Mouse (Mus musculus): ENCODE data around the gene Milr1. TPM values are rescaled to one million over a fixed set of nuclear protein-coding genes. Genes with fewer than 3 reads are reported as not detected.
A peak's percentile ranks its signal among the peaks of the same experiment; 100 is the strongest.

Milr1 gene
- polyA plus RNA-seq, 1 experiment from 2014 or later = 2.0 TPM

GRCm38 (mm10) chr11:106762139-106762799 lies 11.2 kb downstream of the Milr1 start:
- WGBS = 23% methylated on average over 5 of the region's 5 CpGs
- Histone ChIP-seq H3K9me3 (no peaks in the 10 kb centered on the region), H3K27ac (peak overlapping the region; percentile 84), H3K4me2 (replicated peaks) (no peak overlapping the region), H3K9ac (no peak overlapping the region), H3K27me3 (replicated peaks) (no peaks in the 10 kb centered on the region), H3K4me1 (replicated peaks) (peaks cover 17% of the 10 kb centered on the region), H3K4me3 (replicated peaks) (no peak overlapping the region), H3K36me3 (0 out of 2 replicates have a peak, but pooled peaks cover 3% of the 10 kb centered on the region)
- peak; percentile 72 for ATAC-seq

GRCm38 (mm10) chr11:106762800-106763185 lies 11.8 kb downstream of the Milr1 start:
- 0 out of 2 replicates have a peak, but pooled peaks have one; percentile 23 for ATAC-seq
- H3K27me3 ChIP-seq (replicated peaks) = no peaks in the 10 kb centered on the region

GRCm38 (mm10) chr11:106766611-106767162 lies 15.7 kb downstream of the Milr1 start:
- no peak for ATAC-seq
- Histone ChIP-seq H3K27me3 (replicated peaks) (no peaks in the 10 kb centered on the region), H3K9ac (no peak overlapping the region), H3K27ac (no peak overlapping the region), H3K4me2 (replicated peaks) (no peak overlapping the region), H3K9me3 (no peaks in the 10 kb centered on the region), H3K36me3 (peaks cover 22% of the 10 kb centered on the region), H3K4me3 (replicated peaks) (no peak overlapping the region), H3K4me1 (replicated peaks) (peaks cover 16% of the 10 kb centered on the region)
- 94% methylated on average over 4 of the region's 4 CpGs for WGBS

More at GRCm38 (mm10) chr11:106762800-106763185, 11.8 kb downstream of the Milr1 start:
- WGBS = 71% methylated on average over 9 of the region's 9 CpGs
- Histone ChIP-seq H3K4me1 (replicated peaks) (peaks cover 17% of the 10 kb centered on the region), H3K36me3 (peaks cover 6% of the 10 kb centered on the region; the same call in 1 of the 2 replicates), H3K27ac (peak overlapping the region; percentile 84), H3K4me3 (replicated peaks) (no peak overlapping the region), H3K9ac (no peak overlapping the region), H3K9me3 (no peaks in the 10 kb centered on the region), H3K4me2 (replicated peaks) (no peak overlapping the region)

GRCm38 (mm10) chr11:106767516-106767915 lies 16.5 kb downstream of the Milr1 start:
- H3K27ac ChIP-seq = no peak overlapping the region
- H3K27me3 ChIP-seq (replicated peaks) = no peaks in the 10 kb centered on the region
- no peak overlapping the region for H3K4me3 ChIP-seq (replicated peaks)
- peaks cover 7% of the 10 kb centered on the region for H3K4me1 ChIP-seq (replicated peaks)
- H3K36me3 ChIP-seq = peaks cover 28% of the 10 kb centered on the region
- no peak overlapping the region for H3K9ac ChIP-seq
- no peak for ATAC-seq
- H3K4me2 ChIP-seq (replicated peaks) = no peak overlapping the region
- WGBS = 91% methylated on average over 4 of the region's 4 CpGs
- no peaks in the 10 kb centered on the region for H3K9me3 ChIP-seq

- peaks cover 51% of the 10 kb centered on the region for H3K36me3 ChIP-seq
- 89% methylated on average over 9 of the region's 9 CpGs for WGBS
- H3K27me3 ChIP-seq (replicated peaks) = no peaks in the 10 kb centered on the region
- no peak overlapping the region for H3K4me2 ChIP-seq (replicated peaks)
- no peaks in the 10 kb centered on the region for H3K9me3 ChIP-seq
- H3K4me3 ChIP-seq (replicated peaks) = no peak overlapping the region
- no peaks in the 10 kb centered on the region for H3K4me1 ChIP-seq (replicated peaks)
- no peak overlapping the region for H3K9ac ChIP-seq
- H3K27ac ChIP-seq = no peak overlapping the region
- ATAC-seq = no peak
Observed at GRCm38 (mm10) chr11:106770195-106770974, 19.4 kb downstream of the Milr1 start.

GRCm38 (mm10) chr11:106773061-106773460 lies 22.0 kb downstream of the Milr1 start:
- Histone ChIP-seq H3K4me1 (replicated peaks) (0 out of 2 replicates have a peak, but pooled peaks cover 9% of the 10 kb centered on the region), H3K9ac (no peak overlapping the region), H3K4me2 (replicated peaks) (no peak overlapping the region), H3K27ac (no peak overlapping the region), H3K36me3 (peaks cover 44% of the 10 kb centered on the region), H3K9me3 (no peaks in the 10 kb centered on the region), H3K27me3 (replicated peaks) (no peaks in the 10 kb centered on the region), H3K4me3 (replicated peaks) (no peak overlapping the region)
- no peak for ATAC-seq
- 94% methylated on average over 9 of the region's 9 CpGs for WGBS

- no peak overlapping the region for H3K9ac ChIP-seq
- no peak overlapping the region for H3K4me3 ChIP-seq (replicated peaks)
- no peaks in the 10 kb centered on the region for H3K27me3 ChIP-seq (replicated peaks)
- H3K4me1 ChIP-seq (replicated peaks) = 0 out of 2 replicates have a peak, but pooled peaks cover 12% of the 10 kb centered on the region
- peaks cover 31% of the 10 kb centered on the region for H3K36me3 ChIP-seq
- WGBS = 63% methylated on average over 4 of the region's 4 CpGs
- H3K27ac ChIP-seq = no peak overlapping the region
- no peaks in the 10 kb centered on the region for H3K9me3 ChIP-seq
- peak; percentile 27; the same call in 1 of the 2 replicates for ATAC-seq
- no peak overlapping the region for H3K4me2 ChIP-seq (replicated peaks)
Observed at GRCm38 (mm10) chr11:106776960-106777359, 25.9 kb downstream of the Milr1 start.

GRCm38 (mm10) chr11:106777395-106777794 lies 26.4 kb downstream of the Milr1 start:
- Histone ChIP-seq H3K4me1 (replicated peaks) (0 out of 2 replicates have a peak, but pooled peaks cover 12% of the 10 kb centered on the region), H3K9ac (no peak overlapping the region), H3K9me3 (no peaks in the 10 kb centered on the region), H3K4me3 (replicated peaks) (no peak overlapping the region), H3K27ac (peak overlapping the region; percentile 45; the same call in 1 of the 2 replicates), H3K4me2 (replicated peaks) (peak overlapping the region; percentile 20; the same call in 1 of the 2 replicates), H3K36me3 (peaks cover 30% of the 10 kb centered on the region), H3K27me3 (replicated peaks) (no peaks in the 10 kb centered on the region)
- WGBS = 77% methylated on average over 3 of the region's 3 CpGs
- ATAC-seq = peak; percentile 55

GRCm38 (mm10) chr11:106778132-106778531 lies 27.1 kb downstream of the Milr1 start:
- Histone ChIP-seq H3K4me1 (replicated peaks) (0 out of 2 replicates have a peak, but pooled peaks cover 12% of the 10 kb centered on the region), H3K4me2 (replicated peaks) (peak overlapping the region; percentile 70), H3K4me3 (replicated peaks) (0 out of 2 replicates have a peak overlapping the region, but pooled peaks have one; percentile 92), H3K27me3 (replicated peaks) (no peaks in the 10 kb centered on the region), H3K9me3 (no peaks in the 10 kb centered on the region), H3K27ac (0 out of 2 replicates have a peak overlapping the region, but pooled peaks have one; percentile 45), H3K36me3 (peaks cover 30% of the 10 kb centered on the region), H3K9ac (no peak overlapping the region)
- 82% methylated on average over 7 of the region's 7 CpGs for WGBS
- no peak for ATAC-seq

GRCm38 (mm10) chr11:106778589-106779387 lies 27.8 kb downstream of the Milr1 start:
- Histone ChIP-seq H3K4me1 (replicated peaks) (0 out of 2 replicates have a peak, but pooled peaks cover 12% of the 10 kb centered on the region), H3K36me3 (peaks cover 29% of the 10 kb centered on the region), H3K9ac (peak overlapping the region; percentile 93), H3K27me3 (replicated peaks) (no peaks in the 10 kb centered on the region), H3K9me3 (no peaks in the 10 kb centered on the region), H3K4me3 (replicated peaks) (peak overlapping the region; percentile 92), H3K27ac (peak overlapping the region; percentile 99), H3K4me2 (replicated peaks) (peak overlapping the region; percentile 70)
- ATAC-seq = peak; percentile 79
- under 1% methylated on average over 39 of the region's 39 CpGs for WGBS

- H3K9ac ChIP-seq = peak within 1 kb of the TSS; percentile 93
- H3K4me3 ChIP-seq (replicated peaks) = peak within 1 kb of the TSS; percentile 92
- peak within 1 kb of the TSS; percentile 99 for H3K27ac ChIP-seq
- 2% methylated on average over 30 of the region's 30 CpGs for WGBS
- ATAC-seq = peak; percentile 98
- H3K36me3 ChIP-seq = peaks cover 22% of the 10 kb centered on the region
- H3K4me1 ChIP-seq (replicated peaks) = 0 out of 2 replicates have a peak, but pooled peaks cover 12% of the 10 kb centered on the region
- peak within 1 kb of the TSS; percentile 70 for H3K4me2 ChIP-seq (replicated peaks)
- no peaks in the 10 kb centered on the region for H3K9me3 ChIP-seq
- no peaks in the 10 kb centered on the region for H3K27me3 ChIP-seq (replicated peaks)
Observed at GRCm38 (mm10) chr11:106779388-106780088, 28.5 kb downstream of the Milr1 start, which contains the start of gene Polg2. TSS of gene Polg2 (minus strand) at chr11:106779537.

Measured in intestine, embryonic 15.5 days (tissue).